Mouse (Mus musculus): ENCODE results near the gene Vasn. TPM values are rescaled to one million over a fixed set of nuclear protein-coding genes. Genes with fewer than 3 reads are reported as not detected.

Gene Vasn
- polyA plus RNA-seq, 1 experiment from 2014 or later: 2.1 TPM

- Histone ChIP-seq H3K4me3 (ENCODE audit: low read depth, low read length) (no peak overlapping the region), H3K4me1 (ENCODE audit: control insufficient read depth, insufficient read depth, low read length) (no peaks in the 10 kb centered on the region), H3K4me2 (ENCODE audit: low read length) (no peak overlapping the region), H3K27me3 (replicated peaks; ENCODE audit: control insufficient read depth, insufficient read depth, low read length) (no peaks in the 10 kb centered on the region), H3K9ac (ENCODE audit: low read length) (no peak overlapping the region), H3K9me3 (replicated peaks; ENCODE audit: control insufficient read depth, low read length) (no peaks in the 10 kb centered on the region), H3K36me3 (ENCODE audit: control insufficient read depth, insufficient read depth, low read length) (peaks cover 81% of the 10 kb centered on the region), H3K27ac (ENCODE audit: low read depth, low read length) (no peak overlapping the region)
- ATAC-seq (no peak), DNase-seq (ENCODE audit: low spot score) (no peak)
- WGBS: 96% methylated on average over 9 of the region's 9 CpGs
Observed at GRCm38 (mm10) chr16:4613736-4614135, 26.0 kb upstream of the Vasn start.

GRCm38 (mm10) chr16:4614639-4615038, 25.1 kb upstream of the Vasn start:
- H3K4me2 ChIP-seq (ENCODE audit: low read length): no peak overlapping the region
- H3K27ac ChIP-seq (ENCODE audit: low read depth, low read length): no peak overlapping the region
- peaks cover 81% of the 10 kb centered on the region for H3K36me3 ChIP-seq (ENCODE audit: control insufficient read depth, insufficient read depth, low read length)
- DNase-seq (ENCODE audit: low spot score) (no peak), ATAC-seq (no peak)
- no peaks in the 10 kb centered on the region for H3K4me1 ChIP-seq (ENCODE audit: control insufficient read depth, insufficient read depth, low read length)
- no peaks in the 10 kb centered on the region for H3K9me3 ChIP-seq (replicated peaks; ENCODE audit: control insufficient read depth, low read length)
- WGBS: 85% methylated on average over 3 of the region's 3 CpGs
- no peaks in the 10 kb centered on the region for H3K27me3 ChIP-seq (replicated peaks; ENCODE audit: control insufficient read depth, insufficient read depth, low read length)
- H3K9ac ChIP-seq (ENCODE audit: low read length): no peak overlapping the region
- H3K4me3 ChIP-seq (ENCODE audit: low read depth, low read length): no peak overlapping the region

- 74% methylated on average over 1 of the region's 1 CpGs for WGBS
- Histone ChIP-seq H3K4me3 (ENCODE audit: low read depth, low read length) (no peak overlapping the region), H3K36me3 (ENCODE audit: control insufficient read depth, insufficient read depth, low read length) (peaks cover 74% of the 10 kb centered on the region), H3K27ac (ENCODE audit: low read depth, low read length) (no peak overlapping the region), H3K4me2 (ENCODE audit: low read length) (no peak overlapping the region), H3K4me1 (ENCODE audit: control insufficient read depth, insufficient read depth, low read length) (no peaks in the 10 kb centered on the region), H3K9me3 (replicated peaks; ENCODE audit: control insufficient read depth, low read length) (no peaks in the 10 kb centered on the region), H3K9ac (ENCODE audit: low read length) (no peak overlapping the region), H3K27me3 (replicated peaks; ENCODE audit: control insufficient read depth, insufficient read depth, low read length) (no peaks in the 10 kb centered on the region)
- DNase-seq (ENCODE audit: low spot score) (no peak), ATAC-seq (no peak)
Observed at GRCm38 (mm10) chr16:4615297-4615696, 24.4 kb upstream of the Vasn start.

- H3K27me3 ChIP-seq (replicated peaks; ENCODE audit: control insufficient read depth, insufficient read depth, low read length): no peaks in the 10 kb centered on the region
- H3K9me3 ChIP-seq (replicated peaks; ENCODE audit: control insufficient read depth, low read length): no peaks in the 10 kb centered on the region
- peaks cover 62% of the 10 kb centered on the region for H3K36me3 ChIP-seq (ENCODE audit: control insufficient read depth, insufficient read depth, low read length)
- no peak for ATAC-seq
- H3K27ac ChIP-seq (ENCODE audit: low read depth, low read length): no peak overlapping the region
- no peak for DNase-seq (ENCODE audit: low spot score)
- WGBS: 83% methylated on average over 4 of the region's 4 CpGs
- H3K4me2 ChIP-seq (ENCODE audit: low read length): no peak overlapping the region
- H3K4me1 ChIP-seq (ENCODE audit: control insufficient read depth, insufficient read depth, low read length): no peaks in the 10 kb centered on the region
- H3K4me3 ChIP-seq (ENCODE audit: low read depth, low read length): no peak overlapping the region
- H3K9ac ChIP-seq (ENCODE audit: low read length): no peak overlapping the region
Observed at GRCm38 (mm10) chr16:4616829-4617228, 22.9 kb upstream of the Vasn start.

- peaks cover 12% of the 10 kb centered on the region; the same call in 1 of the 2 replicates for H3K4me1 ChIP-seq (ENCODE audit: control insufficient read depth, insufficient read depth, low read length)
- peak overlapping the region; percentile 83 for H3K4me2 ChIP-seq (ENCODE audit: low read length)
- peaks cover 10% of the 10 kb centered on the region for H3K36me3 ChIP-seq (ENCODE audit: control insufficient read depth, insufficient read depth, low read length)
- 17% methylated on average over 9 of the region's 9 CpGs for WGBS
- ATAC-seq: peak; percentile 21; the same call in 1 of the 2 replicates
- DNase-seq (ENCODE audit: low spot score): peak; percentile 18
- peak overlapping the region; percentile 60; the same call in 1 of the 2 replicates for H3K27ac ChIP-seq (ENCODE audit: low read depth, low read length)
- H3K9ac ChIP-seq (ENCODE audit: low read length): peak overlapping the region; percentile 87
- H3K9me3 ChIP-seq (replicated peaks; ENCODE audit: control insufficient read depth, low read length): no peaks in the 10 kb centered on the region
- H3K27me3 ChIP-seq (replicated peaks; ENCODE audit: control insufficient read depth, insufficient read depth, low read length): no peaks in the 10 kb centered on the region
- peak overlapping the region; percentile 66 for H3K4me3 ChIP-seq (ENCODE audit: low read depth, low read length)
Observed at GRCm38 (mm10) chr16:4624074-4624473, 15.7 kb upstream of the Vasn start.

GRCm38 (mm10) chr16:4624481-4625110, 15.1 kb upstream of the Vasn start, which contains the start of gene Pam16:
TSS of gene Pam16 (minus strand) at chr16:4624988.
- peak within 1 kb of the TSS; percentile 83 for H3K4me2 ChIP-seq (ENCODE audit: low read length)
- H3K4me3 ChIP-seq (ENCODE audit: low read depth, low read length): peak within 1 kb of the TSS; percentile 66
- peak; percentile 93 for DNase-seq (ENCODE audit: low spot score)
- peak within 1 kb of the TSS; percentile 60; the same call in 1 of the 2 replicates for H3K27ac ChIP-seq (ENCODE audit: low read depth, low read length)
- H3K9ac ChIP-seq (ENCODE audit: low read length): peak within 1 kb of the TSS; percentile 87
- H3K9me3 ChIP-seq (replicated peaks; ENCODE audit: control insufficient read depth, low read length): no peaks in the 10 kb centered on the region
- H3K4me1 ChIP-seq (ENCODE audit: control insufficient read depth, insufficient read depth, low read length): peaks cover 12% of the 10 kb centered on the region; the same call in 1 of the 2 replicates
- WGBS: under 1% methylated on average over 55 of the region's 56 CpGs
- peak; percentile 92 for ATAC-seq
- H3K27me3 ChIP-seq (replicated peaks; ENCODE audit: control insufficient read depth, insufficient read depth, low read length): no peaks in the 10 kb centered on the region
- H3K36me3 ChIP-seq (ENCODE audit: control insufficient read depth, insufficient read depth, low read length): peaks cover 8% of the 10 kb centered on the region

- no peak overlapping the region for H3K9ac ChIP-seq (ENCODE audit: low read length)
- no peak for ATAC-seq
- 89% methylated on average over 6 of the region's 6 CpGs for WGBS
- peaks cover 5% of the 10 kb centered on the region for H3K36me3 ChIP-seq (ENCODE audit: control insufficient read depth, insufficient read depth, low read length)
- no peaks in the 10 kb centered on the region for H3K27me3 ChIP-seq (replicated peaks; ENCODE audit: control insufficient read depth, insufficient read depth, low read length)
- H3K27ac ChIP-seq (ENCODE audit: low read depth, low read length): no peak overlapping the region
- H3K9me3 ChIP-seq (replicated peaks; ENCODE audit: control insufficient read depth, low read length): no peaks in the 10 kb centered on the region
- DNase-seq (ENCODE audit: low spot score): no peak
- peaks cover 12% of the 10 kb centered on the region; the same call in 1 of the 2 replicates for H3K4me1 ChIP-seq (ENCODE audit: control insufficient read depth, insufficient read depth, low read length)
- H3K4me3 ChIP-seq (ENCODE audit: low read depth, low read length): no peak overlapping the region
- no peak overlapping the region for H3K4me2 ChIP-seq (ENCODE audit: low read length)
Observed at GRCm38 (mm10) chr16:4627105-4627504, 12.6 kb upstream of the Vasn start.

- ATAC-seq (no peak), DNase-seq (ENCODE audit: low spot score) (no peak)
- 94% methylated on average over 9 of the region's 9 CpGs for WGBS
- Histone ChIP-seq H3K4me2 (ENCODE audit: low read length) (no peak overlapping the region), H3K27ac (ENCODE audit: low read depth, low read length) (no peak overlapping the region), H3K4me1 (ENCODE audit: control insufficient read depth, insufficient read depth, low read length) (peaks cover 2% of the 10 kb centered on the region; the same call in 1 of the 2 replicates), H3K27me3 (replicated peaks; ENCODE audit: control insufficient read depth, insufficient read depth, low read length) (no peaks in the 10 kb centered on the region), H3K9ac (ENCODE audit: low read length) (no peak overlapping the region), H3K36me3 (ENCODE audit: control insufficient read depth, insufficient read depth, low read length) (peaks cover 5% of the 10 kb centered on the region), H3K4me3 (ENCODE audit: low read depth, low read length) (no peak overlapping the region), H3K9me3 (replicated peaks; ENCODE audit: control insufficient read depth, low read length) (no peaks in the 10 kb centered on the region)
Observed at GRCm38 (mm10) chr16:4628898-4629419, 10.8 kb upstream of the Vasn start.

GRCm38 (mm10) chr16:4629950-4630349, 9.8 kb upstream of the Vasn start:
- H3K4me1 ChIP-seq (ENCODE audit: control insufficient read depth, insufficient read depth, low read length): no peaks in the 10 kb centered on the region
- peaks cover 10% of the 10 kb centered on the region for H3K36me3 ChIP-seq (ENCODE audit: control insufficient read depth, insufficient read depth, low read length)
- H3K9me3 ChIP-seq (replicated peaks; ENCODE audit: control insufficient read depth, low read length): no peaks in the 10 kb centered on the region
- H3K9ac ChIP-seq (ENCODE audit: low read length): no peak overlapping the region
- no peak overlapping the region for H3K27ac ChIP-seq (ENCODE audit: low read depth, low read length)
- no peaks in the 10 kb centered on the region for H3K27me3 ChIP-seq (replicated peaks; ENCODE audit: control insufficient read depth, insufficient read depth, low read length)
- ATAC-seq: peak; percentile 57; the same call in 1 of the 2 replicates
- no peak overlapping the region for H3K4me3 ChIP-seq (ENCODE audit: low read depth, low read length)
- WGBS: 20% methylated on average over 6 of the region's 6 CpGs
- H3K4me2 ChIP-seq (ENCODE audit: low read length): no peak overlapping the region
- DNase-seq (ENCODE audit: low spot score): peak; percentile 68

Measured in forebrain, embryonic 14.5 days (tissue).